Mouse (Mus musculus) MEL (cell line): Measurements from ENCODE around the gene Ascc2.

ENCODE experiments used
- BHLHE40 ChIP-seq: IDR thresholded peaks from 2 replicates; pipeline ENCODE4 v1.6.1; 2012; ENCODE audit warnings: low read depth, mild to moderate bottlenecking, inconsistent platforms, low read length, improper control_type of control experiment, borderline replicate concordance
- CHD1 ChIP-seq: IDR thresholded peaks from 2 replicates; pipeline ENCODE4 v1.6.1; 2012; ENCODE audit warnings: low read depth, mild to moderate bottlenecking, inconsistent platforms, low read length, improper control_type of control experiment
- CTCF ChIP-seq, 3 experiments: IDR thresholded peaks in 2 of 3; conservative IDR thresholded peaks in 1 of 3; 2 replicates each; pipeline ENCODE4 v1.5.1; 2011 to 2012; ENCODE audit warnings: low read length in 3 of 3, low read depth in 2 of 3, mild to moderate bottlenecking in 2 of 3, improper control_type of control experiment in 1 of 3, inconsistent platforms in 1 of 3, mixed read lengths in 1 of 3, moderate library complexity in 1 of 3; ENCODE audit not compliant: control insufficient read depth in 1 of 3, insufficient read depth in 1 of 3, poor library complexity in 1 of 3, severe bottlenecking in 1 of 3
- E2F4 ChIP-seq: IDR thresholded peaks from 2 replicates; pipeline ENCODE4 v1.6.1; 2011; ENCODE audit warnings: low read depth, low read length, improper control_type of control experiment, borderline replicate concordance
- KAT2A ChIP-seq: conservative IDR thresholded peaks from 2 replicates; pipeline ENCODE4 v1.6.1; 2012; ENCODE audit warnings: low read depth, low read length, improper control_type of control experiment, inconsistent platforms
- MAFK ChIP-seq: IDR thresholded peaks from 2 replicates; pipeline ENCODE4 v1.6.1; 2011; ENCODE audit warnings: low read depth, mild to moderate bottlenecking, low read length, improper control_type of control experiment, borderline replicate concordance
- NRF1 ChIP-seq: IDR thresholded peaks from 2 replicates; pipeline ENCODE4 v1.6.1; 2014; ENCODE audit warnings: low read depth, mild to moderate bottlenecking, inconsistent platforms, low read length, improper control_type of control experiment, moderate library complexity; ENCODE audit not compliant: poor library complexity, insufficient read depth, severe bottlenecking
- POLR2A ChIP-seq, 2 experiments: IDR thresholded peaks; 2 replicates each; pipeline ENCODE4 v1.6.1; 2011 to 2012; ENCODE audit warnings: low read length in 2 of 2, mild to moderate bottlenecking in 2 of 2, control low read depth in 1 of 2, improper control_type of control experiment in 1 of 2, low read depth in 1 of 2, moderate library complexity in 1 of 2; ENCODE audit not compliant: control insufficient read depth in 1 of 2, insufficient read depth in 1 of 2, poor library complexity in 1 of 2
- SMC3 ChIP-seq: IDR thresholded peaks from 2 replicates; pipeline ENCODE4 v1.6.1; 2011; ENCODE audit warnings: low read depth, low read length, improper control_type of control experiment
- TCF12 ChIP-seq: IDR thresholded peaks from 2 replicates; pipeline ENCODE4 v1.6.1; 2014; ENCODE audit warnings: low read depth, mild to moderate bottlenecking, inconsistent platforms, low read length, improper control_type of control experiment, moderate library complexity
- USF1 ChIP-seq: IDR thresholded peaks from 2 replicates; pipeline ENCODE4 v1.6.1; 2014; ENCODE audit warnings: low read depth, mild to moderate bottlenecking, inconsistent platforms, low read length, improper control_type of control experiment, moderate library complexity
- ZMIZ1 ChIP-seq: IDR thresholded peaks from 2 replicates; pipeline ENCODE4 v1.6.1; 2012; ENCODE audit warnings: low read depth, mild to moderate bottlenecking, inconsistent platforms, low read length, improper control_type of control experiment, moderate library complexity

DNA sequence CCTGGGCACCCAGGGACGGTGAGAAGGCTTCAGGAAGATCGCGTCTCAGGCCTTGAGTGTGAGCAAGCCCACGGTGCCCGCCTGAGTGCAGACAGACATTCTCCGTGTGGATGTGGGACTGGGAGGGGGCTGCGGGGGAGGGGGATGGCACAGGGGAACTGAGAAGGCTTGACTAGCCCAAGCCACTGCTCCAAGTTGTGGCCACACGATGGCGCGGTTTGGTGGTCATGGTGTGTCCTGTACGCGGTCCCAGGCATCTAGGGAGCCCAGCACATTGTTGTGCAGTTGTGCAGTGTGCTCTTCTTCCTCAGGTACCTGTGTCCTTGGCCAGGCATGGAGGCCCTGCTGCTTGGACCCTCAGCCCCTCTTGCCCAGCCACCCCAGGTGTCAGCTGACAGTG lies 96.6 kb downstream of the Ascc2 start:
- TF ChIP-seq BHLHE40 (no peak), CTCF (IDR thresholded peaks at IDR 0.05 in 2 of 3, conservative IDR thresholded peaks at IDR 0.05 in 1 of 3; ENCODE audit: control insufficient read depth in 1 of 3, insufficient read depth in 1 of 3, low read depth in 2 of 3, low read length in 3 of 3, poor library complexity in 1 of 3, severe bottlenecking in 1 of 3) (no peak), USF1 (no peak), ZMIZ1 (no peak), POLR2A (IDR thresholded peaks at IDR 0.05; ENCODE audit: control insufficient read depth in 1 of 2, insufficient read depth in 1 of 2, low read depth in 1 of 2, low read length in 2 of 2, poor library complexity in 1 of 2) (no peak), E2F4 (no peak), KAT2A (no peak), SMC3 (no peak), TCF12 (no peak), NRF1 (no peak), CHD1 (no peak), MAFK (no peak)
